Mouse (Mus musculus) hindbrain, embryonic 13.5 days (tissue): ENCODE measurements at regions not wholly inside any gene's neighbourhood (a gene's known extent, or its start where the extent isn't known, plus 50 kb on each side); places are given as distances from the start of the nearest gene placed in this dataset.

Source experiments
- ATAC-seq: fragments of 200-750 bp; cut with Nextera tagmentation; 2 replicates; pipeline ENCODE4 v1.8.0; 2017; ENCODE audit warnings: moderate TSS enrichment; ENCODE audit not compliant: low FRiP score
- H3K27ac ChIP-seq: fragments of 300-500 bp; sonication (generic); 2 replicates; pipeline ENCODE4 v1.5.1; 2015; ENCODE audit warnings: inconsistent platforms, mild to moderate bottlenecking, moderate library complexity
- H3K27me3 ChIP-seq: fragments of 300-500 bp; sonication (generic); 2 replicates; pipeline ENCODE4 v1.6.1; 2015; ENCODE audit warnings: mild to moderate bottlenecking, inconsistent platforms
- H3K36me3 ChIP-seq: fragments of 300-500 bp; sonication (generic); 2 replicates; pipeline ENCODE4 v1.6.1; 2015; ENCODE audit warnings: mild to moderate bottlenecking, inconsistent platforms
- H3K4me1 ChIP-seq: fragments of 300-500 bp; sonication (generic); replicated peaks from 2 replicates; pipeline ENCODE4 v1.6.1; 2015; ENCODE audit warnings: inconsistent platforms
- H3K4me2 ChIP-seq: fragments of 300-500 bp; sonication (generic); 2 replicates; pipeline ENCODE4 v1.6.1; 2015; ENCODE audit warnings: inconsistent platforms, mild to moderate bottlenecking, moderate library complexity
- H3K4me3 ChIP-seq: fragments of 300-500 bp; sonication (generic); 2 replicates; pipeline ENCODE4 v1.5.1; 2015; ENCODE audit warnings: mild to moderate bottlenecking, inconsistent platforms
- H3K9ac ChIP-seq: fragments of 300-500 bp; sonication (generic); 2 replicates; pipeline ENCODE4 v1.6.1; 2015; ENCODE audit warnings: mild to moderate bottlenecking, inconsistent platforms
- H3K9me3 ChIP-seq: fragments of 300-500 bp; sonication (generic); 2 replicates; pipeline ENCODE4 v1.6.1; 2016; ENCODE audit warnings: inconsistent platforms
- WGBS: fragments of 180-500 bp; shearing (Covaris S2); methylation state at CpG from one replicate; pipeline ENCODE4 v1.1.7; 2015; 5-methylcytosine and 5-hydroxymethylcytosine counted together

- no peak overlapping the region for H3K4me2 ChIP-seq
- H3K27me3 ChIP-seq: no peaks in the 10 kb centered on the region
- no peak overlapping the region for H3K27ac ChIP-seq
- H3K4me3 ChIP-seq: no peak overlapping the region
- ATAC-seq: 0 out of 2 replicates have a peak, but pooled peaks have one; percentile 49
- WGBS: 59% methylated on average over 3 of the region's 3 CpGs
- no peak overlapping the region for H3K9ac ChIP-seq
- H3K9me3 ChIP-seq: no peaks in the 10 kb centered on the region
- no peaks in the 10 kb centered on the region for H3K36me3 ChIP-seq
- H3K4me1 ChIP-seq: no peaks in the 10 kb centered on the region
Measured at GRCm38 (mm10) chr16:86009638-86010329, 108.2 kb upstream of the Adamts5 start.

GRCm38 (mm10) chr16:86007799-86008198 lies 106.2 kb upstream of the Adamts5 start:
- 84% methylated on average over 1 of the region's 1 CpGs for WGBS
- no peak overlapping the region for H3K4me3 ChIP-seq
- no peak for ATAC-seq
- H3K27ac ChIP-seq: no peak overlapping the region
- no peaks in the 10 kb centered on the region for H3K36me3 ChIP-seq
- H3K9ac ChIP-seq: no peak overlapping the region
- no peak overlapping the region for H3K4me2 ChIP-seq
- no peaks in the 10 kb centered on the region for H3K4me1 ChIP-seq
- H3K27me3 ChIP-seq: no peaks in the 10 kb centered on the region
- no peaks in the 10 kb centered on the region for H3K9me3 ChIP-seq

- no peak overlapping the region for H3K9ac ChIP-seq
- no peaks in the 10 kb centered on the region for H3K4me1 ChIP-seq
- no peak for ATAC-seq
- H3K4me2 ChIP-seq: no peak overlapping the region
- no peaks in the 10 kb centered on the region for H3K27me3 ChIP-seq
- H3K4me3 ChIP-seq: no peak overlapping the region
- WGBS: 86% methylated on average over 1 of the region's 1 CpGs
- H3K27ac ChIP-seq: no peak overlapping the region
- no peaks in the 10 kb centered on the region for H3K9me3 ChIP-seq
- no peaks in the 10 kb centered on the region for H3K36me3 ChIP-seq
Measured at GRCm38 (mm10) chr16:86000846-86001245, 99.2 kb upstream of the Adamts5 start.

DNA sequence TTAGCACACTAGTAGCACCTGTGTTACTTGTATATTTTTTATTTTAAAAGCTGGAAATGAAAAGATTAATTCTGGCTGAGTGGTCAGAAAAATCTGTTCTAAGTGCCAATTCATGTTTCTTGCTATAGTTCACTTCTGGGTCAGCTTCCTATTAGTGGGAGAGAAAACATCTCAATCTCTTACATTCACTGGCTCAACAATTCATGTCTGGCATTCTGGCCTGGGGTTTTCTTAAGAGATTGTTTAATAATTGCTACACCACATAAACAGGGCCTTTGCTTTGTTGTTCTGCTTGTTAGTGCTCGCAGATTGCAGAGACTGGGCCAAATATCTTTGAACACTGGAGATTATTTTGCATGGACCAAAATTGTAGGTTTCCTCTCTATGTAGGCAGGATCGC lies 84.2 kb upstream of the Adamts5 start:
- no peaks in the 10 kb centered on the region for H3K36me3 ChIP-seq
- no peak overlapping the region for H3K4me3 ChIP-seq
- H3K27me3 ChIP-seq: no peaks in the 10 kb centered on the region
- no peak for ATAC-seq
- H3K4me1 ChIP-seq: no peaks in the 10 kb centered on the region
- H3K9me3 ChIP-seq: no peaks in the 10 kb centered on the region
- no peak overlapping the region for H3K4me2 ChIP-seq
- no peak overlapping the region for H3K27ac ChIP-seq
- no peak overlapping the region for H3K9ac ChIP-seq
- 86% methylated on average over 2 of the region's 2 CpGs for WGBS

DNA sequence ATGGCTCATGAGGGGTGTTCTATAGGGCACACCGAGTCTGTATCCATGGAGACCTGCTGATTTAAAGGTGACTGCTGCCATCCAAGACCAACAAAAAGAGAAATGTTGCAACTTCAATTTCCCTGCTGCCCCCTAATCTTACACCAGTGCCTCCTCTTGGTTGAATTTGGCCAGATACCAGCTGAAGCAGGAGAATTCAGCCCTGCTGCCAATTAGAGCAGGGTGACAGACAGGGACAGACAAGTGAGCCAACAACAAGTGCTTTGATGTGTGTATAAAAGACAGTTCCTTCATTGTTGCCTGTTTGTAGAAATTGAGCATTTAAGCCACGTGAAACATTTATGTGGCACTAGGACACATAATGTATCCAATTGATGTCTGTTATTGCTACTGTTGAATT lies 75.5 kb upstream of the Adamts5 start:
- Histone ChIP-seq H3K4me2 (no peak overlapping the region), H3K27me3 (no peaks in the 10 kb centered on the region), H3K27ac (no peak overlapping the region), H3K4me3 (no peak overlapping the region), H3K9me3 (no peaks in the 10 kb centered on the region), H3K9ac (no peak overlapping the region), H3K4me1 (no peaks in the 10 kb centered on the region), H3K36me3 (no peaks in the 10 kb centered on the region)
- 77% methylated on average over 2 of the region's 2 CpGs for WGBS
- ATAC-seq: no peak

- no peaks in the 10 kb centered on the region for H3K9me3 ChIP-seq
- no peak for ATAC-seq
- 64% methylated on average over 4 of the region's 4 CpGs for WGBS
Measured at GRCm38 (mm10) chr16:85966892-85967444, 65.3 kb upstream of the Adamts5 start.

DNA sequence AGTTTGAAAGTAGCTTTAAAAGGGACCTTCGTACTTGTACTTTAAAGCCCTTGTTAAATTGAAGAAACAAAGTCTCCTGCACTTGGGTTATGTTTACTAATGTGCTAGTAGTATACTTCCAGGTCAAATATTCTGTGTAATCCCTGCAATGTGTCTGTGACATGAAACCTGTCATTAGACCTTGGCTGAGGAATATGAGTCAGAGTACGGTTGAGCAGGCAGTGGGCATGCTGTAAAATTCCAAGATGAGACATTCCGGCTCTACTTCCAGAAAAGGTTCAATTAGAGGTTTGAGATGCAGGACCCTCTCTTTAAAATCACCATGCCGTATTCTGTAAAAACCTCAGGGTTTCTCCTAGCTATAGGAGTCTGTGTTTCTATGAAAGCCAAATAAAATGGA lies 64.6 kb upstream of the Adamts5 start:
- H3K36me3 ChIP-seq: no peaks in the 10 kb centered on the region
- H3K9me3 ChIP-seq: no peaks in the 10 kb centered on the region
- no peak overlapping the region for H3K27ac ChIP-seq
- H3K4me2 ChIP-seq: no peak overlapping the region
- H3K27me3 ChIP-seq: no peaks in the 10 kb centered on the region
- no peak overlapping the region for H3K4me3 ChIP-seq
- no peaks in the 10 kb centered on the region for H3K4me1 ChIP-seq
- no peak for ATAC-seq
- 88% methylated on average over 4 of the region's 4 CpGs for WGBS
- H3K9ac ChIP-seq: no peak overlapping the region

More at GRCm38 (mm10) chr16:85966892-85967444, 65.3 kb upstream of the Adamts5 start:
- no peak overlapping the region for H3K4me3 ChIP-seq
- no peak overlapping the region for H3K4me2 ChIP-seq
- H3K27me3 ChIP-seq: no peaks in the 10 kb centered on the region
- no peak overlapping the region for H3K27ac ChIP-seq
- H3K4me1 ChIP-seq: no peaks in the 10 kb centered on the region
- no peak overlapping the region for H3K9ac ChIP-seq
- H3K36me3 ChIP-seq: no peaks in the 10 kb centered on the region

DNA sequence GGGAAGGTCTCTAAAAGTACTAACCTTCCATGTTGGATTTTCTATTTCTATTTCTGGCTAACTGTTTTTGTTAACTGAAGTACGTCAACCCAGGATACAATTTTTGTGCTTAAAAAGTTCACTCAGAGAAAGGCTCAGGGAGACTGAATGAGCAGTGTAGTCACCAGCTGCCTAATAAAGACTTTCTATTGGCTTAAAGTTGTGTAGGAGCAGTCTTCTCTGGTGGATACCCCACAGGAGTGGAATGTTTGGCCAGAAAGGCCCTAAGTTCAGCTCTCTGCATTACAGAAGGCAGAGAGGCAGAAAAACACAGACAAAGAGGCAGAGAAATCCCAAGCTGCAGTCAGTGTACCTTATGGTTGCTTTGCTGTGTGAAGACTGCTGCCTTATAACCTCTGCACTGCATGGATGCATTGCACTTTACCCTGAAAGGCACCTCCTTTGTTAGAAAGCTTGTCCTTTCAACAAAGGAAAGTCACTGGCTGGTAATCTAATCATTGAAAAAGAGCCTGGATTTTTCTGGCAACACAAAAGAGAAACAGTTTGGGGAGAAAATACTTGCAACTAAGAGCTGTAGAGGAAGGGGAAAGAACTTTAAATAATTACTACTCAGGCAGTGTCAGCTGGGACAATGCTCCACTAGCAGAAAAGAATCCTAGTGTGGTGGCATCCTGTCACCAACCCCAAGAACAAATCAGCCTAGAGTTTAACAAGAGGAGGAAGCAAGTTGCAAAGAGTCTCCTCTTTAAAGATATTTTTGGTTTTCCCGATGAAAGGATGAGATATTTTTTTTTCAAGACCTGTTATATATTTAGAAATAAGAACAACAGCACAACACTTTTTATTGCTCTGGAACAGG lies 63.0 kb upstream of the Adamts5 start:
- 38% methylated on average over 2 of the region's 2 CpGs for WGBS
- Histone ChIP-seq H3K9me3 (no peaks in the 10 kb centered on the region), H3K27me3 (no peaks in the 10 kb centered on the region), H3K4me3 (no peak overlapping the region), H3K9ac (no peak overlapping the region), H3K36me3 (no peaks in the 10 kb centered on the region), H3K4me1 (no peaks in the 10 kb centered on the region), H3K4me2 (no peak overlapping the region), H3K27ac (no peak overlapping the region)
- ATAC-seq: no peak

- H3K9me3 ChIP-seq: no peaks in the 10 kb centered on the region
- H3K27me3 ChIP-seq: no peaks in the 10 kb centered on the region
- H3K27ac ChIP-seq: no peak overlapping the region
- no peak overlapping the region for H3K4me3 ChIP-seq
- no peaks in the 10 kb centered on the region for H3K4me1 ChIP-seq
- no peak overlapping the region for H3K4me2 ChIP-seq
- H3K36me3 ChIP-seq: no peaks in the 10 kb centered on the region
- H3K9ac ChIP-seq: no peak overlapping the region
- no peak for ATAC-seq
- WGBS: 91% methylated on average over 4 of the region's 4 CpGs
Measured at GRCm38 (mm10) chr16:85956006-85956562, 54.5 kb upstream of the Adamts5 start.

- no peak overlapping the region for H3K4me2 ChIP-seq
- 90% methylated on average over 4 of the region's 4 CpGs for WGBS
- H3K4me3 ChIP-seq: no peak overlapping the region
- H3K9me3 ChIP-seq: no peaks in the 10 kb centered on the region
- H3K9ac ChIP-seq: no peak overlapping the region
- H3K27ac ChIP-seq: no peak overlapping the region
- no peaks in the 10 kb centered on the region for H3K36me3 ChIP-seq
- no peak for ATAC-seq
- no peaks in the 10 kb centered on the region for H3K27me3 ChIP-seq
- no peaks in the 10 kb centered on the region for H3K4me1 ChIP-seq
Measured at GRCm38 (mm10) chr16:85951628-85952027, 50.0 kb upstream of the Adamts5 start.
